Mouse (Mus musculus): Measurements from ENCODE around the gene Nfe2l3. TPM values are rescaled to one million over a fixed set of nuclear protein-coding genes. Genes with fewer than 3 reads are reported as not detected.
"Not testable (repeated sequence)": the region's sequence is repeated elsewhere in the genome, so short reads cannot be mapped to it uniquely, and the experiment has no call there.

Nfe2l3 gene
- polyA plus RNA-seq, 2 experiments = 2.4 TPM

DNA sequence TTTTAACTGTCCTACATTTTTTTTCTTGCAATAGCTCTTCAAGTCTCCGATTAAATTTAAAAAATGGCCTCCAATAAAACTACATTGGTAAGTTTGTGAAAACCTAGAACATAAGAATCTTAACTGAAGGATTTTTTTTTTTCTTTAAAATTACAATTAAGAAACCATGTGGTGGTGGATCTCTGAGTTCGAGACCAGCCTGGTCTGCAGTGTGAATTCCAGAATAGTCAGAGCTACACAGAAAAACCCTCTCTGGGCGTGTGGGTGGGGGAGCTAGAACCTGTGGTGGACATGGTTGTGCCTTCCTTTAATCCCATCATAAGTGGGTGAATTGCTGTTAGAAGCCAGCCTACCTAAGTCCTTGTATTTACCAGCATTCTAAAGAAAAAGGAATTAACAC, 39.3 kb downstream of the Nfe2l3 start:
- 9% methylated on average over 3 of the region's 3 CpGs for WGBS
- Histone ChIP-seq H3K4me1 (ENCODE audit: control insufficient read depth, insufficient read depth, low read length) (peaks cover 17% of the 10 kb centered on the region), H3K27ac (replicated peaks; ENCODE audit: low read depth, low read length) (no peak overlapping the region; the same call in 1 of the 2 replicates)

DNA sequence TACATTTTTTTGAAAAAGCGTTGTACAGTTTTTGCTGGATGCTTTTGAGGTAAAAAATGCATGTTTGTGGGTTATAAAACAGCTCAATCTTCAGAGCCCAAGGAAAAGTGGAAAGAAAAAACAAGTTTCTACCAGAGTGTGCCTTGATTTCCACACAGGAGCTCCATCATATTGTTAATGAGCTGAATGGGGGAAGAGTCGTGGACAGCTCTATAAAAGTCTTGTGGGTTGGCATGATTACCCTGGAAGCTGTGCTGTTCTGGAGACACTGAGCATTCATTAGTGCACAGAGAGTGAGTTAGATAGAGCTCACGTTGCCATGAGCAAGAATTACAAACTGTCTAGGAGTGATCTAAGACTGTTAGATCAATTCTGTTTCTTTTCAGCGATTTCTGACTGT, 39.7 kb downstream of the Nfe2l3 start:
- peak overlapping the region; percentile 99 for H3K4me3 ChIP-seq (replicated peaks; ENCODE audit: low read length)
- WGBS = 41% methylated on average over 4 of the region's 4 CpGs
- peak overlapping the region; percentile 100 for H3K9ac ChIP-seq (ENCODE audit: low read depth, low read length, severe bottlenecking)
- peak overlapping the region; percentile 66 for H3K4me2 ChIP-seq (replicated peaks; ENCODE audit: low read depth, low read length, severe bottlenecking)
- no peaks in the 10 kb centered on the region for H3K9me3 ChIP-seq (ENCODE audit: control insufficient read depth, low read length)
- H3K27ac ChIP-seq (replicated peaks; ENCODE audit: low read depth, low read length) = no peak overlapping the region
- DNase-seq (ENCODE audit: low spot score) = no peak
- no peak for TF ChIP-seq POLR2A (IDR thresholded peaks at IDR 0.05; ENCODE audit: borderline replicate concordance, extremely low read depth, insufficient read depth, insufficient read length)
- peaks cover 14% of the 10 kb centered on the region for H3K4me1 ChIP-seq (ENCODE audit: control insufficient read depth, insufficient read depth, low read length)
- peaks cover 45% of the 10 kb centered on the region for H3K36me3 ChIP-seq (ENCODE audit: control insufficient read depth, insufficient read depth, low read length)
- ATAC-seq (ENCODE audit: low FRiP score, low read depth) = no peak
- H3K27me3 ChIP-seq (ENCODE audit: control insufficient read depth, insufficient read depth, low read length) = no peaks in the 10 kb centered on the region

More for the DNA sequence above, 39.3 kb downstream of the Nfe2l3 start:
- H3K9me3 ChIP-seq (ENCODE audit: control insufficient read depth, low read length) = no peaks in the 10 kb centered on the region
- peak overlapping the region; percentile 66 for H3K4me2 ChIP-seq (replicated peaks; ENCODE audit: low read depth, low read length, severe bottlenecking)
- DNase-seq (ENCODE audit: low spot score) = no peak
- TF ChIP-seq POLR2A (IDR thresholded peaks at IDR 0.05; ENCODE audit: borderline replicate concordance, extremely low read depth, insufficient read depth, insufficient read length) = no peak
- H3K36me3 ChIP-seq (ENCODE audit: control insufficient read depth, insufficient read depth, low read length) = peaks cover 45% of the 10 kb centered on the region
- H3K4me3 ChIP-seq (replicated peaks; ENCODE audit: low read length) = peak overlapping the region; percentile 99
- H3K27me3 ChIP-seq (ENCODE audit: control insufficient read depth, insufficient read depth, low read length) = no peaks in the 10 kb centered on the region
- no peak for ATAC-seq (ENCODE audit: low FRiP score, low read depth)
- peak overlapping the region; percentile 100 for H3K9ac ChIP-seq (ENCODE audit: low read depth, low read length, severe bottlenecking)

DNA sequence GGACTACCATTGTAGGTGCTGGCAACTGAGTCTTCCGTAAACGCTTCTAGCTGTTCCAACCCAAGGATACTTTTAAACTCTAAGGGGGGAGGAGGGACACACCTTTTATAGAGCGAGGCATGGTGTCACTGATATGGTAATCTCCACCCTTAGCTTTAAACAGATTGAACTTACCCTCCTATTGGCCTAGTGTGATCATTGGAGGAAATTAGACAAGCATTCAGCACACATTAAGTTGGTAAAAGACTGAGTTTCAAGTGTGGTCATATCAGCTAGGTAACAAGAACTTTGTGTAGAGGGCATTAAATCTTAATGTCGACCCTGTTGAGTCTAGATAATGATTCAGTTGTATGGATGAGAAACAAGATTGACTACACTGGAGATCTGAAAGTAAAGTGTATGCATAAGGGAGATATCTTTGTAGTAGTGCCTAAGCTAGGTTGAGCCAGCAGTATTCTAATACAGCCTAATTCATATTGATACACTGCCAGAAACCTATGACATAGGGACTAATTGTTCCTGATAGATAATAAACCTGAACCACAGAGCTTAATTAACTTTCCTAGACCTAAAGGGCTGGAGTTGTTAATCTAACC, 46.8 kb downstream of the Nfe2l3 start:
- no peaks in the 10 kb centered on the region for H3K4me1 ChIP-seq (ENCODE audit: control insufficient read depth, insufficient read depth, low read length)
- no peaks in the 10 kb centered on the region for H3K9me3 ChIP-seq (ENCODE audit: control insufficient read depth, low read length)
- DNase-seq (ENCODE audit: low spot score) = no peak
- WGBS = 94% methylated on average over 4 of the region's 4 CpGs
- H3K4me3 ChIP-seq (replicated peaks; ENCODE audit: low read length) = no peak overlapping the region
- no peak for ATAC-seq (ENCODE audit: low FRiP score, low read depth)
- no peaks in the 10 kb centered on the region for H3K27me3 ChIP-seq (ENCODE audit: control insufficient read depth, insufficient read depth, low read length)
- H3K4me2 ChIP-seq (replicated peaks; ENCODE audit: low read depth, low read length, severe bottlenecking) = no peak overlapping the region
- TF ChIP-seq POLR2A (IDR thresholded peaks at IDR 0.05; ENCODE audit: borderline replicate concordance, extremely low read depth, insufficient read depth, insufficient read length) = no peak
- peaks cover 78% of the 10 kb centered on the region for H3K36me3 ChIP-seq (ENCODE audit: control insufficient read depth, insufficient read depth, low read length)
- no peak overlapping the region for H3K27ac ChIP-seq (replicated peaks; ENCODE audit: low read depth, low read length)
- H3K9ac ChIP-seq (ENCODE audit: low read depth, low read length, severe bottlenecking) = no peak overlapping the region

DNA sequence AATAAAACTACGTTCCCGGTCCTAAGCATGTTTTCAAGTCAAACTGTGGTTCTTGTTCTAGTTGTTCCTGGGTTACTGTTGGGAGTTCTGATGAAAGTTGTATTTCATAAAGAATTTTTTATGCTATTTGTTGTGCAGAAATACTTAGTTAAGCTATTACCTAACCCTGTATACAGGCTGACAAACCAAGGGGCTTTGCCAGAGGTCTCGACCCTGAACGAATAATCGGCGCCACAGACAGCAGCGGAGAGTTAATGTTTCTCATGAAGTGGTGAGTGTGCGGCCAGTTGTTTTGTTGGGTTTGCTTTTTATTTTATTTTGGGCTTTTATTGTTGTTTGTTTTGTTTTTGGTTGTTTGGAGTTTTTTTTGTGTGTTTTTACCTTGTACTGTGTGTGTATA, 49.1 kb downstream of the Nfe2l3 start:
- peaks cover 64% of the 10 kb centered on the region for H3K36me3 ChIP-seq (ENCODE audit: control insufficient read depth, insufficient read depth, low read length)
- H3K4me1 ChIP-seq (ENCODE audit: control insufficient read depth, insufficient read depth, low read length) = no peaks in the 10 kb centered on the region
- no peak overlapping the region for H3K4me3 ChIP-seq (replicated peaks; ENCODE audit: low read length)
- no peak for TF ChIP-seq POLR2A (IDR thresholded peaks at IDR 0.05; ENCODE audit: borderline replicate concordance, extremely low read depth, insufficient read depth, insufficient read length)
- H3K9ac ChIP-seq (ENCODE audit: low read depth, low read length, severe bottlenecking) = no peak overlapping the region
- no peak for ATAC-seq (ENCODE audit: low FRiP score, low read depth)
- H3K27me3 ChIP-seq (ENCODE audit: control insufficient read depth, insufficient read depth, low read length) = no peaks in the 10 kb centered on the region
- H3K9me3 ChIP-seq (ENCODE audit: control insufficient read depth, low read length) = no peaks in the 10 kb centered on the region
- H3K27ac ChIP-seq (replicated peaks; ENCODE audit: low read depth, low read length) = no peak overlapping the region
- H3K4me2 ChIP-seq (replicated peaks; ENCODE audit: low read depth, low read length, severe bottlenecking) = no peak overlapping the region
- WGBS = 88% methylated on average over 8 of the region's 8 CpGs
- DNase-seq (ENCODE audit: low spot score) = no peak

DNA sequence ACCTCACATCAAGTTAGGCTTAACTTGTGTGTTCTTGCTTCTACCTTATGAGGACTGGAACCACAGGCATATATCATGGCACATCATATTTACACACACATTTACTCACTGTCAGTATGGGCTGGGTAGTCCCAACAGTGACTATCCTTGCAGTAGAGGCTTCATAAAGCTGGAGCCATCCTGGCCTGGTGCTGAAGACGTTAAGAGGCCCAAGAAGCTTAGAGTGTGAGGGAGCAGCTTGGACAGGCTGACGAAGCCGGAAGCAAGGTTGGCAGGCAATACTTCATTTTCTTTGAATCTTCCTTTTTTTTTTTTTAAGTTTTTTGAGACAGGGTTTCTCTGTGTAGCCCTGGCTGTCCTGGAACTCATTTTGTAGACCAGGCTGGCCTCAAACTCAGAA, 51.4 kb downstream of the Nfe2l3 start:
- H3K9me3 ChIP-seq (ENCODE audit: control insufficient read depth, low read length) = no peaks in the 10 kb centered on the region
- WGBS = 96% methylated on average over 3 of the region's 3 CpGs
- TF ChIP-seq POLR2A (IDR thresholded peaks at IDR 0.05; ENCODE audit: borderline replicate concordance, extremely low read depth, insufficient read depth, insufficient read length) = no peak

GRCm38 (mm10) chr6:51484556-51484955, 52.1 kb downstream of the Nfe2l3 start:
- H3K27me3 ChIP-seq (ENCODE audit: control insufficient read depth, insufficient read depth, low read length); H3K4me2 ChIP-seq (replicated peaks; ENCODE audit: low read depth, low read length, severe bottlenecking); H3K9ac ChIP-seq (ENCODE audit: low read depth, low read length, severe bottlenecking); DNase-seq (ENCODE audit: low spot score); H3K4me1 ChIP-seq (ENCODE audit: control insufficient read depth, insufficient read depth, low read length); H3K9me3 ChIP-seq (ENCODE audit: control insufficient read depth, low read length); ATAC-seq (ENCODE audit: low FRiP score, low read depth); H3K27ac ChIP-seq (replicated peaks; ENCODE audit: low read depth, low read length); H3K4me3 ChIP-seq (replicated peaks; ENCODE audit: low read length): not testable (repeated sequence)
- peaks cover 39% of the 10 kb centered on the region for H3K36me3 ChIP-seq (ENCODE audit: control insufficient read depth, insufficient read depth, low read length)
- 85% methylated on average over 8 of the region's 8 CpGs for WGBS

More for the DNA sequence above, 51.4 kb downstream of the Nfe2l3 start:
- Histone ChIP-seq H3K27ac (replicated peaks; ENCODE audit: low read depth, low read length) (no peak overlapping the region), H3K4me2 (replicated peaks; ENCODE audit: low read depth, low read length, severe bottlenecking) (no peak overlapping the region), H3K4me3 (replicated peaks; ENCODE audit: low read length) (no peak overlapping the region), H3K36me3 (ENCODE audit: control insufficient read depth, insufficient read depth, low read length) (peaks cover 46% of the 10 kb centered on the region), H3K9ac (ENCODE audit: low read depth, low read length, severe bottlenecking) (no peak overlapping the region), H3K27me3 (ENCODE audit: control insufficient read depth, insufficient read depth, low read length) (no peaks in the 10 kb centered on the region), H3K4me1 (ENCODE audit: control insufficient read depth, insufficient read depth, low read length) (no peaks in the 10 kb centered on the region)
- DNase-seq (ENCODE audit: low spot score) (no peak), ATAC-seq (ENCODE audit: low FRiP score, low read depth) (no peak)
